In genomic region chr9:41950991-41951451, GRCm38 (mm10) we compare ENCODE assay signal across 8 mouse cellular contexts.
DNase-seq lines count a peak whose midpoint lies in the region; ATAC-seq and TF ChIP-seq lines count a peak whose summit lies in the region.

No protein-coding gene starts in this region.

- peak overlapping the region; percentile 33 to 55 (median 41) for H3K4me3 ChIP-seq in CH12.LX (replicated peaks in 1 of 3; ENCODE audit: low read depth in 2 of 3, low read length in 2 of 3, poor library complexity in 1 of 3)
- H3K4me3 ChIP-seq in forebrain, postnatal 0 days (ENCODE audit: low read depth, low read length): peak overlapping the region; percentile 43
- peak overlapping the region; percentile 43 for H3K4me3 ChIP-seq in lung, embryonic 14.5 days (ENCODE audit: low read depth, low read length)

- peak overlapping the region; percentile 81 for H3K4me2 ChIP-seq in CH12.LX (ENCODE audit: insufficient read depth, low read depth, poor library complexity, severe bottlenecking)
- peak overlapping the region; percentile 83 for H3K4me2 ChIP-seq in forebrain, postnatal 0 days (ENCODE audit: low read depth)
- H3K4me2 ChIP-seq in lung, embryonic 14.5 days: peak overlapping the region; percentile 80

- no peak for TF ChIP-seq POLR2A in CH12.LX (IDR thresholded peaks at IDR 0.05; ENCODE audit: low read depth, low read length)

- no peaks in the 10 kb centered on the region for H3K9me3 ChIP-seq in CH12.LX (replicated peaks; ENCODE audit: low read length)
- H3K9me3 ChIP-seq in forebrain, postnatal 0 days (ENCODE audit: low read length): no peaks in the 10 kb centered on the region
- no peaks in the 10 kb centered on the region for H3K9me3 ChIP-seq in lung, embryonic 14.5 days (ENCODE audit: low read depth, low read length)

- WGBS in forebrain, postnatal 0 days: 2% methylated on average over 21 of the region's 21 CpGs
- WGBS in lung, embryonic 14.5 days: under 1% methylated on average over 21 of the region's 21 CpGs

- H3K9ac ChIP-seq in CH12.LX (ENCODE audit: insufficient read depth, low read depth): peak overlapping the region; percentile 45; the same call in 1 of the 2 replicates
- H3K9ac ChIP-seq in forebrain, postnatal 0 days: peak overlapping the region; percentile 79
- peak overlapping the region; percentile 64 for H3K9ac ChIP-seq in lung, embryonic 14.5 days

- dilution Hi-C loops in CH12.LX (cut with MboI; ENCODE audit: extremely low pct_ligation_motif_present, extremely low pct_unique_long_range_greater_than_20kb, low sequenced_read_pairs): no loop called here

- DNase-seq in CH12.LX (ENCODE audit: extremely low read depth): peak; percentile 81
- DNase-seq in cerebellum, adult 11 months: peak; percentile 66
- peak; percentile 97 for DNase-seq in forebrain, postnatal 0 days
- DNase-seq in heart, postnatal 4 days: peak; percentile 95
- DNase-seq in layer of hippocampus, adult 8-10 months (ENCODE audit: low spot score in 2 of 2): peak; percentile 82 to 90
- DNase-seq in lung, embryonic 14.5 days: peak; percentile 95
- peak; percentile 63 to 68 for DNase-seq in thymus, adult 18-20 months

- peak; percentile 85 for ATAC-seq in forebrain, postnatal 0 days
- peak; percentile 77 for ATAC-seq in lung, embryonic 14.5 days (ENCODE audit: insufficient read depth)
- ATAC-seq in neutrophil, adult 5-6 weeks (ENCODE audit: extremely low read depth, insufficient number of reproducible peaks, low FRiP score, poor library complexity, severe bottlenecking): peak; percentile 81

- peaks cover 5% of the 10 kb centered on the region for H3K27me3 ChIP-seq in CH12.LX (replicated peaks)
- no peaks in the 10 kb centered on the region for H3K27me3 ChIP-seq in forebrain, postnatal 0 days (ENCODE audit: insufficient read depth, low read length)
- no peaks in the 10 kb centered on the region for H3K27me3 ChIP-seq in lung, embryonic 14.5 days (ENCODE audit: insufficient read depth, low read length)

- no peaks in the 10 kb centered on the region for H3K79me2 ChIP-seq in CH12.LX (replicated peaks; ENCODE audit: control insufficient read depth, extremely low read depth, insufficient read depth, poor library complexity, severe bottlenecking)

- in situ Hi-C loops in CH12.LX (cut with MboI; ENCODE audit: low pct_ligation_motif_present, low pct_unique_long_range_greater_than_20kb, low sequenced_read_pairs): loop anchor here (5.0 to 10.0 kb wide), 2 partner anchors 476 to 724 kb away; no protein-coding TSS in a partner anchor

- TF ChIP-seq CTCF in CH12.LX (conservative IDR thresholded peaks at IDR 0.05 in 1 of 2, IDR thresholded peaks at IDR 0.05 in 1 of 2; ENCODE audit: low read depth in 2 of 2, low read length in 2 of 2): peak; percentile 23 to 79; a peak in 3 of 4 replicates
- peak; percentile 97 for TF ChIP-seq CTCF in forebrain, postnatal 0 days (IDR thresholded peaks at IDR 0.05; ENCODE audit: low read depth)
- peak; percentile 96 for TF ChIP-seq CTCF in lung, embryonic 14.5 days (IDR thresholded peaks at IDR 0.05; ENCODE audit: low read depth)

- peak; percentile 56 for TF ChIP-seq RAD21 in CH12.LX (IDR thresholded peaks at IDR 0.05; ENCODE audit: low read depth, low read length)

- no peaks in the 10 kb centered on the region for H3K36me3 ChIP-seq in CH12.LX (replicated peaks in 1 of 2; ENCODE audit: control insufficient read depth in 1 of 2, insufficient read depth in 1 of 2, low read length in 1 of 2)
- H3K36me3 ChIP-seq in forebrain, postnatal 0 days (ENCODE audit: insufficient read depth): no peaks in the 10 kb centered on the region
- no peaks in the 10 kb centered on the region for H3K36me3 ChIP-seq in lung, embryonic 14.5 days (ENCODE audit: insufficient read depth)

- no peak overlapping the region for H3K27ac ChIP-seq in CH12.LX (ENCODE audit: insufficient read depth, low read depth)
- H3K27ac ChIP-seq in forebrain, postnatal 0 days (ENCODE audit: low read depth, low read length): peak overlapping the region; percentile 99
- peak overlapping the region; percentile 95 for H3K27ac ChIP-seq in lung, embryonic 14.5 days (ENCODE audit: low read depth)

- H3K4me1 ChIP-seq in CH12.LX (ENCODE audit: control insufficient read depth in 1 of 2, insufficient read depth in 2 of 2): peaks cover 0 to 20% of the 10 kb centered on the region in 2 experiments; a peak in 2 of 4 replicates
- H3K4me1 ChIP-seq in forebrain, postnatal 0 days (ENCODE audit: insufficient read depth): peaks cover 37% of the 10 kb centered on the region
- H3K4me1 ChIP-seq in lung, embryonic 14.5 days (ENCODE audit: insufficient read depth): peaks cover 26% of the 10 kb centered on the region

- TF ChIP-seq EP300 in CH12.LX (IDR thresholded peaks at IDR 0.05; ENCODE audit: low read length): no peak

TF ChIP-seq in CH12.LX, 34 proteins besides CTCF, POLR2A, EP300 and RAD21:
- TF ChIP-seq CHD2 (IDR thresholded peaks at IDR 0.05; ENCODE audit: low read length) (no peak), SIN3A (IDR thresholded peaks at IDR 0.05; ENCODE audit: low read length) (peak; percentile 39; the same call in 1 of the 2 replicates), RCOR1 (conservative IDR thresholded peaks at IDR 0.05; ENCODE audit: low read depth, low read length) (no peak), TCF12 (IDR thresholded peaks at IDR 0.05; ENCODE audit: low read depth, low read length) (no peak), TBP (conservative IDR thresholded peaks at IDR 0.05; ENCODE audit: low read depth, low read length) (no peak), ZC3H11A (IDR thresholded peaks at IDR 0.05; ENCODE audit: low read depth, low read length) (no peak), BHLHE40 (IDR thresholded peaks at IDR 0.05; ENCODE audit: low read depth, low read length) (peak; percentile 93), ELF1 (IDR thresholded peaks at IDR 0.05; ENCODE audit: low read depth, low read length) (no peak), SMC3 (IDR thresholded peaks at IDR 0.05; ENCODE audit: low read depth, low read length) (peak; percentile 71), HCFC1 (IDR thresholded peaks at IDR 0.05; ENCODE audit: low read depth, low read length) (no peak), MXI1 (IDR thresholded peaks at IDR 0.05; ENCODE audit: low read depth, low read length) (peak; percentile 75), MAZ (IDR thresholded peaks at IDR 0.05; ENCODE audit: low read depth, low read length) (peak; percentile 87), KAT2A (IDR thresholded peaks at IDR 0.05; ENCODE audit: insufficient replicate concordance, low read length) (no peak), UBTF (IDR thresholded peaks at IDR 0.05; ENCODE audit: low read depth, low read length) (no peak), IRF4 (IDR thresholded peaks at IDR 0.05; ENCODE audit: low read depth, low read length) (no peak), ZNF384 (IDR thresholded peaks at IDR 0.05; ENCODE audit: low read depth, low read length) (no peak), E2F4 (IDR thresholded peaks at IDR 0.05; ENCODE audit: insufficient replicate concordance, low read depth, low read length) (no peak), JUND (conservative IDR thresholded peaks at IDR 0.05; ENCODE audit: low read depth, low read length) (no peak), ZKSCAN1 (IDR thresholded peaks at IDR 0.05; ENCODE audit: borderline replicate concordance, low read depth, low read length) (no peak), MAFK (IDR thresholded peaks at IDR 0.05; ENCODE audit: insufficient replicate concordance, low read length) (no peak), ETS1 (conservative IDR thresholded peaks at IDR 0.05; ENCODE audit: low read depth, low read length) (no peak), MAX (IDR thresholded peaks at IDR 0.05; ENCODE audit: low read length) (0 out of 2 replicates have a peak, but pooled peaks have one; percentile 50), JUN (IDR thresholded peaks at IDR 0.05; ENCODE audit: insufficient read depth, low read depth, low read length) (no peak), MYC (IDR thresholded peaks at IDR 0.05; ENCODE audit: low read depth, low read length) (no peak), PAX5 (IDR thresholded peaks at IDR 0.05; ENCODE audit: low read length) (no peak), NRF1 (IDR thresholded peaks at IDR 0.05; ENCODE audit: low read depth, low read length) (no peak), GABPA (IDR thresholded peaks at IDR 0.05; ENCODE audit: insufficient replicate concordance, low read depth, low read length) (no peak), USF1 (IDR thresholded peaks at IDR 0.05; ENCODE audit: low read depth, low read length) (peak; percentile 56), POLR2AphosphoS2 (IDR thresholded peaks at IDR 0.05; ENCODE audit: low read depth, low read length) (no peak), CHD1 (IDR thresholded peaks at IDR 0.05; ENCODE audit: low read depth, low read length) (no peak), MEF2A (IDR thresholded peaks at IDR 0.05; ENCODE audit: borderline replicate concordance, low read depth, low read length) (no peak), NELFE (IDR thresholded peaks at IDR 0.05; ENCODE audit: low read depth, low read length) (no peak), USF2 (conservative IDR thresholded peaks at IDR 0.05; ENCODE audit: low read depth, low read length) (peak; percentile 51; the same call in 1 of the 2 replicates), ZMIZ1 (IDR thresholded peaks at IDR 0.05; ENCODE audit: low read depth, low read length) (no peak)
